Mouse (Mus musculus): ENCODE results near the gene Atg5.
"Not testable (repeated sequence)": the region's sequence is repeated elsewhere in the genome, so short reads cannot be mapped to it uniquely, and the experiment has no call there.

Atg5 gene

DNA sequence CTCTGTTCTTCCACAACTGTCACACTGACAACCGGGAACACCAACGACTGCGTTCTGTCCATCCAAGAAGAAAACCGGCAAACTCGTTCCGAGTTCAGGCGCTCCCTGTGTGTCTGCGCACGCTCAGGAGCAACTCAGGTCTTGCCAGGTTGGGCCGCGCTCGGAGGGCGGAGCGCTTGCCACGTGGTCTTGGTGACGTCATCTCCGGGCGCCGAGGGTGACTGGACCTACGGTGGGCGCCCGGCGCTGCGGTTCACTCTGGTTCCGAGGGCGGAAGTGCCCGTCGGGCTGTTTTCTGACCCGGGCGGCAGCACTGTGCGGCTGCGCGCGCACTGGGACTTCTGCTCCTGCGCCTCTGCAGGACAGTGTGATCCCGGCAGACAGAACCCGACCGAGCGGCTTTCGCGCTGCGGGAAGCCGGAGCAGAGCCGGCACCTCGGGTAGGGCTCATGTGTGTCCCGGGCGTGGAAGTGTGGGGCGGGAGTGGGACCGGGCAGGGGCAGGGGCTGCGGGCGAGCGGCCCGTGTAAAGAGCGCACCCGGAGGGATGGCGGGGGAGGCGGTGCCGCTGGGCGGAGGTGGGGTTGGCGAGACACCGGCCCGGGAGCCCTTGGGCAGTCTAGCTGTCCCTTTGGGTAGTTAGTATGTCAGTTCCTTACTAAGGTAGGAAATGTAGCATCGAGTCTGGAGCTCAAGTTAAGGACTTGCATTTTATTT, at the start of gene Atg5:
Gene Atg5 (plus strand): TSS at position 214 of the 716 bp plus-strand sequence.
- peak; percentile 85 for DNase-seq (ENCODE audit: extremely low read depth, low read depth)

DNA sequence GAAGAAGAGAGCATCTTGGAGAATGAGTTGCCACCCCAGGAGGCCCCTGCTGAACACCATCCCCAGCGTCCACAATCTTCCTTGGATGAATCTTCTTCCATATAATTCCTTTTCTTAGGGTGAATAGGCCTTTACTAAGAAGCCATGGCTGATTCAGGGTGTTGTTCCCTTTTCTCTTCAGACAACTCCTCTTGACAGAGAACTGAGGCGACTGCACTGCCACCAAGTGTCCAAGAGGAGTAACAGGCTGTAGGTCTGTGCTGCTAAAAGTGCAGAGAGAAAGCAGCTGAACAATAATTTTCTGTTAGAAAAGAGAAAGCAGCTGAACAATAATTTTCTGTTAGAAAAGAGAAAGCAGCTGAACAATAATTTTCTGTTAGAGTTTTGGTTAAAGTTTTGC, 49.1 kb upstream of the Atg5 start:
- DNase-seq (ENCODE audit: extremely low read depth, low read depth) = peak; percentile 11

DNA sequence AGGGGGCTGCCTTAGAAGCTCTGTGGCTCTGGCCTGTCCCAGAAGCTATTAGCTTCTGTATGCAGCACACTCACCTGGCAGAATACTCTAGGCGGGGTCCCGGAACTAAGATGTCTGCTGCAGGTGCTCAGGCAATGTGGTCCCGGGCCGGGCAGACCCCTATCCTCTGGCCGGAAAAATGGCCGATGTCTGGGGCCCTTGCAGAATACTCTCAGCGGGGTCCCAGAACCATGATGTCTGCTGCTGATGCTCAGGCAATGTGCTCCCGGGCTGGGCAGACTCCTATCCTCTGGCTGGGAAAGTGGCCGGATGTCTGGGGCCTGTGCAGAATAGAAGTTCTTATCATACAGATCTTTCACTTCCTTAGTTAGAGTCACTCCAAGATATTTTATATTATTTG, 43.8 kb upstream of the Atg5 start:
- DNase-seq (ENCODE audit: extremely low read depth, low read depth) = no peak

DNA sequence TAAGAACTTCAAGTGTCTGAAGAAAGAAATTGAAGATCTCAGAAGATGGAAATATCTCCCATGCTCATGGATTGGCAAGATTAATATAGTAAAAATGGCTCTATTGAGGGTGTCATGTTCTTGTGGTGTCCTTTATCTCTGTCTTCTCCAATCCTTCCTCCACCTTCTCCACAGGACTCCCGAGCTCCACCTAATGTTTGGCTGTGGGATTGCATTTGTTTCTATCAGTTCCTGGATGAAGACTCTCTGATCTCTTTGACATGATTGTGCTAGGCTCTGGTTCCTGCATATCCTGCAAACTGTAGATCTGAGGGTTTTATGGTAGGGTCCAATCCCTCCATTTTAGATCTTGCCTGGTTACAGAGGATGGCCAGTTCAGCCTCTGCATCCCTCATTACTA, 34.8 kb upstream of the Atg5 start:
- DNase-seq (ENCODE audit: extremely low read depth, low read depth) = peak; percentile 15

DNA sequence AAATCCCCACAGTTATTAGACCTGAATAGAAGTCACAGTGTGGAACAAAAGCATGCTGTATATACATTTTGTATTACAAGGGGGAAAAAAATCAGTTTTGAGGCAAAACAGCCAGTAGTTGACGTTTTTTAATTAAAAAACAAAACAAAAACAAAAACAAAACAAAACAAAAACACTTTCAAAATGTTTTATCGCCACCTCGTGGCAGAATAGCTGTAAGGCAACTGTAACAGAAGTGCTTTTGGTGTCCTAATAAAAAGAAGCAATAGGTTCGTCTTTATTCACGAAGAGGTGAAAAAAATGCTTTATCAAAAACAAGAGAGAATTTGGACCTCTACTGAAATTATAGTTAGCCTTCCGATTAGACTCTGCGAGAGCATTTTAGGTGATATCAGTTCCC, 32.9 kb upstream of the Atg5 start:
- DNase-seq (ENCODE audit: extremely low read depth, low read depth) = not testable (repeated sequence)

DNA sequence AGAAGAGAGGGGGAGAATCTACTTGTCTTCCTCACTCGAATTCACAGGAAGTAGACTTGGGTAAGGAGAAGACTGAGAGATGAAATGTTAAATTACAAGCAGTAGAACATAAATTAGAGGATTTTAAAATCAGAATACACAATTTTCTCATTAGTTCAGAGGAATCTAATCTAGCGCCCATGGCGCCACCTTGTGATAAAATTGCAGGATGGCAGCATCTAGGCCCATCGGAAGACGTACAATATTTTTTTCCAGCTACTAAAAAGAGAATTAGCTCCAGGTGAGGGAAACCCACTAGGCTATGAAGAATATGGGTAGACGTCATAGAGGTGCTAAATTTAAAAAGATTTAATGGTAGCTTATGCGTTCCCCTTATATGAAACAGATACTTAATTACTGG, 11.5 kb upstream of the Atg5 start:
- DNase-seq (ENCODE audit: extremely low read depth, low read depth) = no peak

DNA sequence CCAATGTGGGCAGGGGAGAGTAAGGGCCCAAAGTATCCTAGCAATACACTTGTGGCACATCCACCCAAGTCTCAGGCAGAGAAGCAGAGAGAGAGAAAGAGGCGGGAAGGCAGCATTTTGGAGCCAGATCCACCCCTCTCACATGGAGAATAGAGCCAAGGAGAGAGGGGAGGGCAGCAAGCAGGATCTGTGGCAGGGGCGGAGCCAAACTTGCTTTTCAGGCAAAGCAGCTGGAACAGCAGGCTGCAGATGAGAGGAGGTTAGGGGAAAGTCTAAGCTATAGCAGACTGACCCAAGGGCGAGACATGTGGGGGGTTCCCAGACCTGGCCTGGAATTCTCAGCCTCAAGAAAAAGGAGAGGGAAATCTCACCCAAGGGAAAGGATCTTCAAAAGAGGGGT, 2.3 kb upstream of the Atg5 start:
- DNase-seq (ENCODE audit: extremely low read depth, low read depth) = no peak

DNA sequence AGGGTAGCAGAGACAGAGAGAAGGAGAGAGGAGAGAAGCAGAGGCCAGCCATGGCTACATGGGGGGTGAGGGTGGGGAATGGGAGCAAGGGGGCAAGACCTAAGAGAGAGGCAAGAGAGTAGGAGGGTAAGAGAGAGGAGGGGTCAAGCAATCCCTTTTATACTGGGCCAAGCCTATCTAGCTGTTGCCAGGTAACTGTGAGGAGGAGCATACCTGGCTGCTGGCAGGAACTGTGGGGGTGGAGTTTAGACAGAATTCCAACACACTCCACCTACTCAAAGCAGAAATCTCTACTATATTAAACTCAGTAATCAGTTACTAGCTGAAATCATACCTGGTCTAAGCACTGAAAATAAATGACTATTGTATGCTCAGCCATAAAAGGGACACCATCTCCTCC, 1.6 kb upstream of the Atg5 start:
- no peak for DNase-seq (ENCODE audit: extremely low read depth, low read depth)

DNA sequence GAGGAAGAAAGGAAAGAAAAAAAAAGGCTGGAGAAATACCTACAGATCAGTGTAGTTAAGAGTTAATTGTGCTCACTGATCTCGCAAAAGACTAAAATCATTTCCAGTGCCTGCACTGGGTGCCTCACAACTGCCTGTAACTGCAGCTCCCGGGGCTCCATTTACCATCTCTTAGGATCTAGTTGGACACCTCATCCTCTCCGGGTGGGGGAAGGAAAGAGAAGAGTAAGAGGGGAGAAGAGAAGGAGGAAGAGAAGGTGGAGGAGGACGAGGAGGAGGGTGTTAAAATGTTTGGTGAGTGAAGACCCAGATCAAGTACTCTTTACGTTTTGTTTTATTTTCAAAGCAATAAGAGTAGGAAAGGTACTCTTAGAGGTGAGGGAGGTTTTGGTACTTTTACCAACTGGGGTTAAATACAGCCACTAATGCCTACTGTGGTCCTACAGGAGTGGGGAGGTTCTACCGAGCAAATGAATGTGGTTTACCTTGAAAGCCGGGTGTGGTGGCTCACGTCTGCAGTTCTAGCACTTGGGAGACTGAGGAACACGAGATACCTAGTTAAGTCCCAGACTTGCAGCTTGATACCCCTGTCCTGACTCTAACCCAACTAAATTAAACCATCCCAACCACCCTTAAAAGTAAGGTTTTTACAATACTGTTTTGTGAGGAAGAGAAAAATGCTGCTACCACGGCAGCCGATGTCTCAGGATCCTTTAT, 574 bp upstream of the Atg5 start:
- peak; percentile 10 for DNase-seq (ENCODE audit: extremely low read depth, low read depth)

DNA sequence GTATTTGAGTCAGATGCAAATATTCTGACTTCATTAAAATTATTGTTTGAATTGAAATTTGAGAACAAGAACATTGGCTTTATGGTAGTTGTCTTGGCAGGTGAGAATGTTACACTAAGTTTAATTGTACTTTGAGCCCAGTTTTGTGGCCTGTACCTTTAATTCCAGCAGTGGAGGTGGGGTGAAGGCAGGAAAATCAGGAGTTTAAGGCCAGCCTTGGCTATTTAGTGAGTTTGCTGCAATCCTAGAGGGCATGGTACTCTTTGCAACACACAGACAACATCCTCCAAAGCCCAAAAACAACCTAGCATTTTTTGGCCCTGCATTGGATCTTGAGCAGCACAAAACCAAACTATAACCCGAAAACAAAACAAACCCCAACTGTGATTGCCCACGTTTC, 1.1 kb downstream of the Atg5 start:
- DNase-seq (ENCODE audit: extremely low read depth, low read depth) = no peak

DNA sequence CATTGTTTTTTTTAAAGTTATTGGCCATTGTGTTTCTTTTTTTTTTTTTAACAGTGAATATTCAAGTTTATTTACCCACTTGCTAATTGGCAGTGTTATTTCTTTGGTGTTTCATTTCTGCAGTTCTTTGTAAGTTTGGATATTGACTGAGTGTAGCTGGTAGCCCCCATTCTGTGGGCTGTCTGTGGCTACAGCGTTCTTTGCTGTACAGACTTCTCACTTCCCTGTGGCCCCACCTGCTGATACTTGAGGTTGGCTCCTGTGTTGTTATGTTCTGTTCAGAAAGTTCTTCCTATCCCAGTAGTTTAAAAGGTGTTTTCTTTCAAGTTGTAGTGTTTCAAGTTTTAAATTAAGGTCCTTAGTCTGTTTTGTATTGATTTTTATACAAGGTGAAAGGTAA, 14.2 kb downstream of the Atg5 start:
- no peak for DNase-seq (ENCODE audit: extremely low read depth, low read depth)

DNA sequence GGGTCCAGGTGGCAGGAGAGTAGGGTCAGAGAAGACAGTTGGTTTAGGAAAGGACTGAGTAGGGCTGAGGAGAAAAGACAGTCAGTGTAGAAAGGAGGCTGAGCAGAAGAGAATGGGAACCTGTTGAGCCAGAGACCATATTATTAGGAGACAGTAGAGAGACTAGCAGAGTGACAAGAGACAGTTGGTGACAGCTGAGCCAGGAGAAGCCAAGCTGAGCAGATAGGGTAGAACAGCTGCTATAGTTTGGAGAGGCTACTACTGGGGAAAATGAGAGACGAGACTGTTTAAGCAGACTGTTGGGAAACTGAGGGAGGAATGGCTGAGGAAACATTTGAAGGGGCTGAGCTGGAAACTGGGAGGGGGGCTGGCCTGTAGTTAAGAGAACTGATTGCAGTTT, 16.9 kb downstream of the Atg5 start:
- no peak for DNase-seq (ENCODE audit: extremely low read depth, low read depth)

DNA sequence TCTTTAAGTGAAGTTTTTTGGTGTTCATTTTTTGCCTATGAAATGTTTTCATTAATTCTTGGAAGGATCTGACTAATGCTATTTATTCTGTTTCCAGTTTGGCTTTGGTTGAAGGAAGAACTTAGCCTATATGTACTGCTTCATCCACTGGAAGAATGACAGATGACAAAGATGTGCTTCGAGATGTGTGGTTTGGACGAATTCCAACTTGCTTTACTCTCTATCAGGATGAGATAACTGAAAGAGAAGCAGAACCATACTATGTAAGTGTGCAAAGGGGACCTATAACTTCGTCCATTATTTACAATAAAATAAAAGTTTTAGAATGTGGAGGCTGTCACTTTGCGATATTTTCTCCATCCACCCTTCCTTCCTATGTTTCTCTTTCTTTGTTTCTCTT, 17.8 kb downstream of the Atg5 start:
- no peak for DNase-seq (ENCODE audit: extremely low read depth, low read depth)

DNA sequence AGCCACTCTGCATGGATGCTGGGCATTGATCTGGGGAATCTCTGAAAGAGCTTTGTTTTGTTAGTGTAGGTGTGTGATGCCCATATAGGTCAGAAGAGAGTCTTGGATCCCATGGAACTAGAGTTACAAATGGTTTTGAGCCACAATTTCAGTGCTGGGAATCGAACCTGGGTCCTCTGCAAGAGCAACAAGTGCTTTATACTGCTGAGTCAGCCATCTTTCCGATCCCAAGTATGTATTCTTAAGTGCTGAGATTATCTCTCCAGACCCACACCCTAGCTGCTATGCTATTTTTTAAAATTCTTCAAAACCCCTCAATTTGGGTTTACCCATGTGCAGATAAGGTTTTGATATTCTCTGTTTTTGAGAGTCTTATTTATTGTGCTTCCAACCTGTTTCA, 22.7 kb downstream of the Atg5 start:
- DNase-seq (ENCODE audit: extremely low read depth, low read depth) = no peak

DNA sequence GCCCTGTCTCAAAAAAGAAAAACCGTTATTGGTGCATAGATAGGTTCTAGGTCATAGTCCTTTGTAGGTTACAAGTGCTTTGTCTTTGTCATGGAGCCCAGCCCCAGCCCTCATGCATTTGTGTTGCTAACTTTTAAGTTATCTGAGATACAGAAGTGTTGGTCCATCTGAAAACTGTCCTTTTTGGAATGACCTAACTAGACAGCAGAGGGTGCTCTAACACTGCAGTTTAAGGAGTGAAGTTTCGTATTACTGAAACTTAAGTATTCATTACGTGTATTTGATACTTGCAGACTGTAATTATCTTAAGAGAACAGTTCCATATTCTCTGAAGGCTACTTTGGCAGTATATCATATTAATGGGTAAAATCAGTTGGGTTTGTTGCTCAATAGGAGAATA, 24.0 kb downstream of the Atg5 start:
- peak; percentile 7 for DNase-seq (ENCODE audit: extremely low read depth, low read depth)

DNA sequence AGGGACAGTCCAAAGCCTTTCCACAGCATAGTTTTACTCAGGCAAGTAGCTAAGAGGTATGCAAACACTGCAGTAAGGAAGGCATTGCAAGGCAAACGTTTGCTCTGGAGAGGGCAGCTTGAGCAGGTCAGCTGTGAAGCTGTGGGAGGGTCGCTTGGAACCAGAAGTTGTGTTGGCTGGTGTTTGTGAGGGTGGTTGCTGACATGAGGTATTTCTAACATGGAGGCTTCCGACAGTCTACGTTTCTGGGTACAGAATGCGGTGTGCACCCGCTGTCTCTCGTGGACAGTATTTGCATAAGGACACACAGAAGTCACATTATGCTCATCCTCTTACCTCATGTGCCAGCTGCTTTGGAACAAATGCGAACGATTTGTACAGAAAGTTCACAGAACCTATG, 31.0 kb downstream of the Atg5 start:
- DNase-seq (ENCODE audit: extremely low read depth, low read depth) = no peak

DNA sequence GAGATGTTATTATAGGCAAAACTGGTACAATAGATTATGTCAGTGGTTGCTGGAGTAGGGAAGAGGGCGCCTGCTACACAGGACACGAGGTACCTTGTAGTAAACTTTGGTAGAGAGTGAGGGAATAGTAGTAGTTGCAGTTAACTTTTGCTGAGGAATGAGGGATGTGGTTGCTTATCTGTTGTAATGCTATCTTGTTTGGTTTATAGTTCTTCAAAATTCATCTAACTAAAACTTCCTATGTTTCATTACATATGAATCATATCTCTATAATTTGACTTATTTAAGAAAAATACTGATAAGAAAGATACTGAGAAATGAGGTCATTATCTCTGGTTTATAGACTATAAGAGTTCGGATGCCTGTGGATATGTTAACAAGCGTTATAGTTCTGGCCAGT, 31.9 kb downstream of the Atg5 start:
- no peak for DNase-seq (ENCODE audit: extremely low read depth, low read depth)

DNA sequence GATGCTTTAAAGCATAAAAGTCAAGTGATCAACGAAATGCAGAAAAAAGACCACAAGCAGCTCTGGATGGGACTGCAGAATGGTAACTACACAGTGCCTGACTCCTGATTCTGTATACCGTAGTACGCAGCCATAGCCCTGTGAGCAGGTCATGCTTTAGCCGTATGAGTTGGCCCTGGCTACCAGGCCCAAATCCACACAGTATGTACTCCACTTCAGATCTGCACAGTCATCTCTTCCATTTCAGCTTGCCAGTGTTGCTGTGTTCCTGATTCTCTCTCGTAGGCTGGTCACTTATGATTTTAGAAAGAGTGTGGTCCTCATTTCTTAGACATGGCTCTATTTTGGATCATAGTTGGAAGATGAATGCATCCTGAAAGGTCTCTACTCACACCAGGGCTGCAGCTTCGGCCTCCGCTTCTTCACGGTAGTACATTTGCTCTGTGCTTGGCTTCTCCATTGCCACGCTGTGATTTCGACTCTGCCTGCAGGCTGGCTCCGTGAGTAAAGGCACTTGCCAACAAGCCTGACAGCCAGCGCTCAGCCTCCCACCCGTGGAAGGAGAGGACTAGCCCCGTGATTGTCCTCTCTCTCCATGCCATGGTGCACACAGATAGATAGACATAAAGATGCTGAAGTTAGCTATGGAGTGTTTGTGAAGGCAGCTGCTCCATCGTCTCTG, 35.6 kb downstream of the Atg5 start:
- DNase-seq (ENCODE audit: extremely low read depth, low read depth) = no peak

DNA sequence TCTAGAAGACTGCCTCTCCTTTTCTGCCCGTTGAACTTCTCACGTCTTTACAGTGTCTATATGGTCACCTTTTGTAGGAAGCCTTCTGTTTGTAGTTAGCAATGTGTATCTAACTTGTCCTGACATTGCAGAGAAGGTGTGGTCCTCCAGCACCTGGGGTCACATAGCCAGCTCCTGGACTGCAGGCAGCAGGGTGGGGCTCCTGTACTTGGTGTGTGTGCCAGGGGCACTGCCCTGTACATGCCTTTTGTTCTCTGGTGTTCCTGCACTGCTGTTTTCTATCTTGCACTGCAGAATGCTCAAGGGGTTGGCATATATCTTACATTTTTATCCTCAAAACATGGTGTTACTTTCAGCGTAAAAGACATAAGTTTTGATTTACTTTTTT, 36.2 kb downstream of the Atg5 start:
- no peak for DNase-seq (ENCODE audit: extremely low read depth, low read depth)

DNA sequence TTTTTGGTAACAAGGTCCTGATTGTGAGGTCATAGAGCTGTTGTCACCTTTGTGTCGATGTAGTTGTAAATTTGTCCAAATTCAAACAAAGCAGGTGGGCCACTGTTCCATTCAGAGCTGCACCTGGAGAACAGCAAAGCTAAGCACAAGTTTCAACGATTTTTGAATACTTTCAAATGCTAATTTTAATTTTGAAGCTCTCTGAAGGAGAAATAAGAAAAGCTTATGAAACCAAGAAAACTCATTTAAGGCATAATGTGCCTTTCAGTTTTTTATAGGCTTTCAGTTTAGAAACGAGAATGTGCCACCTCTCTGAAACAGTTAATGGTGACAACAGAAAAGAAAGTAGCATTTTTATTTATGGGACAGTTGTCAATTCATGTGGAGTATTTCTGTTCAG, 36.7 kb downstream of the Atg5 start:
- no peak for DNase-seq (ENCODE audit: extremely low read depth, low read depth)

DNA sequence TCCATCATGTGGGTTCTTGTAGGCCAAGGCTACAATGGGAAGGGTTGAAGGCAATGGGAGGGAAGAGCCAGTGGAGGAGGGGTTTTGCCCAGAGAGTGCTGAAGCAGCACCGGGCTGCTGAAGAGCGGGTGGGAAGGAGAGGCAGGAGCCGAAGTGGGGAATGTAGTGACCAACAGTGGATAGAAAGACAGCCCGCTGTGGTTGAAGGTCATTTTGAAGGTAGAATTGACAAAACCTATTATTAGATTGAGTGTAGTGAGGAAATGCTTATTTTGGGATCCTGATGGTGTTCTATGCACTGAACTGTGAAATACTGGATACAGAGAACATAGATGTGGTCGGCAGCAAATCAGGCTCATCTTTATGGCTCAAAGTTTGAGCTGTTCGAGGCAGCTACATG, 38.1 kb downstream of the Atg5 start:
- DNase-seq (ENCODE audit: extremely low read depth, low read depth) = no peak

DNA sequence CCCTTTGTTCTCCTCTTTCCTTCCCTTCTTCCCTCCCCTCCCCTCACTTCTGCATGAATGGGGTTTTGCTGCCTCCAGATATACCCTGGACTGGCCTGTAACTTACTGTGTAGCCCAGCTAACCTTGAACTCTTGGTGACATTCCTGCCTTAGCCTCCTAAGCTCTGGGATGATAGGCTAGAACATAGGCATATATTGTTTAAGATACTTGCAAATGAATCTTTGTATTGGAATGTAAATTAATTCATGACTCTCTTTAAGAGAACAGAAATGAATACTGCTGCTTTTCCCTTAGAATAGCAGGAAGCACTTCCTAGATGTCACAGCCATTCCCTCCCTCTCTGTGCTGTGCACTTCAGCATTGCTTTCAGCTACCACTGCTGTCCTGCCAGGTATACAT, 40.1 kb downstream of the Atg5 start:
- DNase-seq (ENCODE audit: extremely low read depth, low read depth) = no peak

DNA sequence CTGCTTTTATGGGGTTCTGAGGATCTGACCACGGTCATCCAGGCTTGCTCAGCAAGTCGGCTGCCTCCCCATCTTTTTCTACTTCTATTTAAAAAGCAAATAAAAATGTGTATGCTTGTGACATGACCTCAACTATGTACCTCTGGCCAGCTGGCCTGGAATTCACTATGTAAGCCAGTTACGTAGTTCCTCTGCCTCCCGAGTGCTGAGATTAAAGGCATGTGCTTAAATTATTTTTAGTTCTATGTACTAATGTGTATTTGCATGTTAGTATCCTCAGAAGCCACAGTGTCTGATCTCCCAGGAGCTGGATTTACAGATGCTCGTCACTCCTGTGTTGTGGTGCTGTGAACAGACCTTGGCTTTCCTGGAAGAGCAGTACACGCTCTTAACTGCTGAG, 41.1 kb downstream of the Atg5 start:
- DNase-seq (ENCODE audit: extremely low read depth, low read depth) = no peak
